Mouse (Mus musculus) limb, embryonic 15.5 days (tissue): ENCODE measurements around the gene Bud13. TPM values are rescaled to one million over a fixed set of nuclear protein-coding genes. Genes with fewer than 3 reads are reported as not detected.
A peak's percentile ranks its signal among the peaks of the same experiment; 100 is the strongest.
"Not testable (repeated sequence)": the region's sequence is repeated elsewhere in the genome, so short reads cannot be mapped to it uniquely, and the experiment has no call there.

ENCODE experiments used
- ATAC-seq: fragments of 200-750 bp; cut with Nextera tagmentation; 2 replicates; pipeline ENCODE4 v1.8.0; 2017; ENCODE audit warnings: low read depth, moderate TSS enrichment; ENCODE audit not compliant: insufficient number of reproducible peaks, low FRiP score, low TSS enrichment
- H3K27ac ChIP-seq: fragments of 300-500 bp; sonication (generic); 2 replicates; pipeline ENCODE4 v1.5.1; 2015; ENCODE audit warnings: moderate library complexity, mild to moderate bottlenecking, inconsistent platforms
- H3K27me3 ChIP-seq: fragments of 300-500 bp; sonication (generic); 2 replicates; pipeline ENCODE4 v1.6.1; 2015; ENCODE audit warnings: inconsistent platforms
- H3K36me3 ChIP-seq: fragments of 300-500 bp; sonication (generic); 2 replicates; pipeline ENCODE4 v1.6.1; 2015; ENCODE audit warnings: inconsistent platforms
- H3K4me1 ChIP-seq: fragments of 300-500 bp; sonication (generic); 2 replicates; pipeline ENCODE4 v1.6.1; 2015; ENCODE audit warnings: inconsistent platforms
- H3K4me2 ChIP-seq: fragments of 300-500 bp; sonication (generic); 2 replicates; pipeline ENCODE4 v1.6.1; 2015; ENCODE audit warnings: mild to moderate bottlenecking, inconsistent platforms
- H3K4me3 ChIP-seq: fragments of 300-500 bp; sonication (generic); 2 replicates; pipeline ENCODE4 v1.5.1; 2015; ENCODE audit warnings: mild to moderate bottlenecking, inconsistent platforms
- H3K9ac ChIP-seq: fragments of 300-500 bp; sonication (generic); 2 replicates; pipeline ENCODE4 v1.6.1; 2015; ENCODE audit warnings: inconsistent platforms
- H3K9me3 ChIP-seq: fragments of 300-500 bp; sonication (generic); 2 replicates; pipeline ENCODE4 v1.6.1; 2016; ENCODE audit warnings: inconsistent platforms
- WGBS: fragments of 180-500 bp; shearing (Covaris S2); methylation state at CpG from one replicate; pipeline ENCODE4 v1.1.7; 2015; 5-methylcytosine and 5-hydroxymethylcytosine counted together
- polyA plus RNA-seq: library from polyadenylated mRNA; unstranded; fragments of >200 nt; fragmentation: Nextera tagmentation; extraction: Ambion mirVana; gene quantifications from 2 replicates; pipeline ENCODE4 v1.2.1, GENCODE M21; 2015

Bud13 gene
- polyA plus RNA-seq, 1 experiment from 2014 or later: 19.9 TPM

DNA sequence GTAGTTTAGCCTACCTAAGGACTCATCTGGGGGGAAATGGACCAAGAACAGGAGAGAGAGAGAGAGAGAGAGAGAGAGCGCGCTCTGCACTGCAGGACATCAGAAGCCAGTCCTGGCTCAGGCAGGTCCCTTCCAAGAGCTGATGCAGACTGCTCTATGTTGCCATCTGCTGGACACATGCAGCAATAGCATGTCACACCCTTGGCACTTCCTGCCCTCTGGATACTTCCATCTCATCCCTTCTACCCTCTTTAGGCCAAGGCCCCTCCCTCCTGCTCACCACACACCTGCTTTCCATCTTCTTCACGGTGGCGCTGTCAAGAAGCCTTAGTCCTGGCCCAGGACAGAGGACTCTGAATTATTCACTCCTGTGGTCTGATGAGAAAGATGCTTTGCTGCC, 31.7 kb downstream of the Bud13 start:
- WGBS: 5% methylated on average over 4 of the region's 4 CpGs
- Histone ChIP-seq H3K9me3 (no peaks in the 10 kb centered on the region), H3K27me3 (no peaks in the 10 kb centered on the region), H3K4me3 (no peak overlapping the region), H3K4me1 (0 out of 2 replicates have a peak, but pooled peaks cover 3% of the 10 kb centered on the region), H3K36me3 (no peaks in the 10 kb centered on the region), H3K4me2 (no peak overlapping the region), H3K27ac (no peak overlapping the region), H3K9ac (no peak overlapping the region)
- no peak; the same call in 1 of the 2 replicates for ATAC-seq

DNA sequence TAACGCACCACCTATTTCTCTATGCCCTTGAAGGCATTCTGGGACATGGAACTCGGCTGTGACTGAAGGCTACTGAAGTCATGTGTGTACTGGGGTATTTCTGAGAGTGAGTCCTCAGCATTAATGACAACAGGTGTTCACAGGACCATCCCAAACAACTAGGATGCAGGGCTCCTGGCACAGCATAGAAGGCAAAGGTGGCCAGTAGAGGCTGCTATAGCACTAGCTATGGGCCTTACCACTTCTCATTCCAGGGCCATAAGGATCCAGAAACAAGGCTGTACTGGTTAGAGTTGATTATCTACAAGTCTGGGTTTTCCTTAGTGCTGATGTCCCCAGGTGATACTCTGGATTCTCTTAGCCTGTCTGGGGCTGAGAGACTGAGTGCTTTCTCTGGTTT, 32.1 kb downstream of the Bud13 start:
- Histone ChIP-seq H3K27me3 (no peaks in the 10 kb centered on the region), H3K4me2 (no peak overlapping the region), H3K4me1 (0 out of 2 replicates have a peak, but pooled peaks cover 3% of the 10 kb centered on the region), H3K9ac (no peak overlapping the region), H3K36me3 (no peaks in the 10 kb centered on the region), H3K4me3 (no peak overlapping the region), H3K9me3 (no peaks in the 10 kb centered on the region), H3K27ac (no peak overlapping the region)
- ATAC-seq: no peak
- 44% methylated on average over 2 of the region's 2 CpGs for WGBS

DNA sequence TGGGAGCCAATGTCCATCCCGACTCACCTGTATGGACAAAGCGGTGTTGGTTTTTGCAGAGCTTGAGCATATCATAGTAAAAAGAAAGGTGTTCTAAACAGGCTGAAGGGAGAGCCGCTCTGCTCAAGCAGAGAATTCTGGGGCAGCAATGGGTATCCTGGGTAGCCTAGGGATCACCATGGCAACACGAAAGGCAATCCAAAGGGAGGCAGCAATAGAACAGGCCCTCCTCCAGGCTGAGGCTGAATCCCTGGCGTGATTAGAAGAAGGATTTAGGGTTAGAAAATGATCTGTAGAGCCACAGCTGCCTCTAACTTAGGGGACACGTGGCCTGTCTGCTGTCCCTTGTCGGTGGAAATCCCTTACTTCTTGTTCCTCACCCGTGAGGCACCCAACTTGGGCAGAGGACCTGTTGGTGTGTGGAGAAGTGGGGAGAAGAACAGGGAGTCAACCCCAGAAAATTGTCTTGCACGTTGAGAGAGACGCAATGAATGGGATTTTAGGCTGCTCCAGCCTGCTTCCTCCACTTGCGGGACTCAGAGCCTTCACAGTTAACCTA, 33.1 kb downstream of the Bud13 start:
- no peaks in the 10 kb centered on the region for H3K36me3 ChIP-seq
- no peaks in the 10 kb centered on the region for H3K9me3 ChIP-seq
- 0 out of 2 replicates have a peak, but pooled peaks cover 3% of the 10 kb centered on the region for H3K4me1 ChIP-seq
- no peak overlapping the region for H3K9ac ChIP-seq
- no peak overlapping the region for H3K4me2 ChIP-seq
- no peaks in the 10 kb centered on the region for H3K27me3 ChIP-seq
- 52% methylated on average over 11 of the region's 11 CpGs for WGBS
- no peak for ATAC-seq
- H3K27ac ChIP-seq: no peak overlapping the region
- H3K4me3 ChIP-seq: no peak overlapping the region

DNA sequence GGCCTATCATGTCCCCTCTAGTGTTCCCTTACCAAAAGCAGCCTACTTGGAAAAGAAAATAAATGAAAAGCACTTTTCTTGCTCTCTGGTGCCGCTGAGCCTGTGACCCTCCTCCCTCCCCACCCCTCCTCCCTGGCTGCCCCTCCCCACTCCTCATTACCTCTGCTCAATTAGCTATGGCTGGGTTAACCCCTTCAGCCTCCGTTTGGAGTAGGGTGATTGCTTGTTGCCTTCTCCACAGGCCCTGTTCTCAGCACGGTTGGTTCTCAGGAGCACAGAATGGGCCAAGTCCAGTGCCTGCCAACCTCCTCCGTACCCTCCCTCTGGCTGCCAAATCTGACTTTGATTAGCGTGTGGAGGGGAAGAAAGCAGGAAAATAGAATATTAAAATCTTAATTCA, 33.6 kb downstream of the Bud13 start:
- Histone ChIP-seq H3K4me2 (no peak overlapping the region), H3K27me3 (no peaks in the 10 kb centered on the region), H3K27ac (no peak overlapping the region), H3K36me3 (no peaks in the 10 kb centered on the region), H3K9ac (no peak overlapping the region), H3K9me3 (no peaks in the 10 kb centered on the region), H3K4me1 (0 out of 2 replicates have a peak, but pooled peaks cover 3% of the 10 kb centered on the region), H3K4me3 (no peak overlapping the region)
- no peak for ATAC-seq
- WGBS: 20% methylated on average over 5 of the region's 5 CpGs

- no peak for ATAC-seq
- no peaks in the 10 kb centered on the region for H3K36me3 ChIP-seq
- no peak overlapping the region for H3K4me2 ChIP-seq
- 54% methylated on average over 8 of the region's 8 CpGs for WGBS
- no peaks in the 10 kb centered on the region for H3K27me3 ChIP-seq
- no peaks in the 10 kb centered on the region for H3K9me3 ChIP-seq
- H3K9ac ChIP-seq: no peak overlapping the region
- H3K27ac ChIP-seq: no peak overlapping the region
- H3K4me1 ChIP-seq: 0 out of 2 replicates have a peak, but pooled peaks cover 3% of the 10 kb centered on the region
- H3K4me3 ChIP-seq: no peak overlapping the region
Observed at GRCm38 (mm10) chr9:46316909-46317308, 34.1 kb downstream of the Bud13 start.

DNA sequence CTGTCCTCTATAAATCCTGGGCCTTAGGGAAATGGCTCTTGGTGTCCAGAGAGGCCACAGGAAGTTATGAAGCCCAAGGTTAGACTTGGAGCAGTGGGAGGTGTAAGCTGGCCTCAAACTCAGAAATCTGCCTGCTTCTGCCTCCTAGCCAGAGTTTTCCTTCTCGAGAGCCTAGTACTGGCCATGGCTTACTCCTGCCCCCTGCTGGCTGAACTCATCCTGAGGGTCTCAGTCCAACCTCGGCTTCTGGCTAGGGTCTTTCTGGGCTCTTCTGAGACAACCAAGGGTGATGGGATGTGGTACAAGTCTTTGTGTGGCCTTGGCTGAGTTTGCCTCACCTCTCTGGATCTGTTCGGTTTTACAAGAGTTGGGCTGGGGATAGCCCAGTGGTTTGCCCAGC, 35.1 kb downstream of the Bud13 start:
- Histone ChIP-seq H3K9ac (no peak overlapping the region), H3K4me3 (no peak overlapping the region), H3K27me3 (no peaks in the 10 kb centered on the region), H3K27ac (no peak overlapping the region), H3K4me1 (0 out of 2 replicates have a peak, but pooled peaks cover 3% of the 10 kb centered on the region), H3K4me2 (no peak overlapping the region), H3K9me3 (no peaks in the 10 kb centered on the region), H3K36me3 (no peaks in the 10 kb centered on the region)
- WGBS: 89% methylated on average over 3 of the region's 3 CpGs
- ATAC-seq: no peak

DNA sequence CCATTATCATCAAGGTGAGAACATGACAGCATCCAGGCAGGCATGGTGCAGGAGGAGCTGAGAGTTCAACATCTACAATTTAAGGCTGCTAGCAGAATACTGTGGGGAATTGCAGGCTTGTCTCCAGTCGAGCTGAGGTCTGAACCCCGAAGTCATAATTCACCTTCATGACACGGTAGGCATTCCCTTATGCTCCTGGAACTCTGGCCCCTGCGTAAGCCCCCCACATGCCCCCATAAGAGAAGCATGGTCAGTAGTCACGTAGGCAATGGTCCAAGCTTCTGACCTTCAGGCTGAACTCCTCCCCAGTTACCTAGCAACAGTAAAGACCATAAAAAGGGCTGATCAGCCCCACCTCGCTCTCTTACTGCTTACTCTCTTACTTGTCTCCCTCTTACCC, 37.1 kb downstream of the Bud13 start, which contains the start of gene 4931429L15Rik:
Gene 4931429L15Rik, minus strand, starts transcription at position 101 of the 400 bp plus-strand sequence.
- H3K9ac ChIP-seq, H3K9me3 ChIP-seq, ATAC-seq, H3K36me3 ChIP-seq, H3K4me1 ChIP-seq, H3K4me2 ChIP-seq, H3K4me3 ChIP-seq, H3K27me3 ChIP-seq, H3K27ac ChIP-seq: not testable (repeated sequence)
- WGBS: 84% methylated on average over 6 of the region's 6 CpGs

- Histone ChIP-seq H3K4me1 (0 out of 2 replicates have a peak, but pooled peaks cover 3% of the 10 kb centered on the region), H3K9ac (no peak overlapping the region), H3K36me3 (no peaks in the 10 kb centered on the region), H3K9me3 (no peaks in the 10 kb centered on the region), H3K27me3 (no peaks in the 10 kb centered on the region), H3K27ac (no peak overlapping the region), H3K4me3 (no peak overlapping the region), H3K4me2 (no peak overlapping the region)
- ATAC-seq: no peak
- 88% methylated on average over 2 of the region's 2 CpGs for WGBS
Observed at GRCm38 (mm10) chr9:46320461-46320860, 37.7 kb downstream of the Bud13 start.

DNA sequence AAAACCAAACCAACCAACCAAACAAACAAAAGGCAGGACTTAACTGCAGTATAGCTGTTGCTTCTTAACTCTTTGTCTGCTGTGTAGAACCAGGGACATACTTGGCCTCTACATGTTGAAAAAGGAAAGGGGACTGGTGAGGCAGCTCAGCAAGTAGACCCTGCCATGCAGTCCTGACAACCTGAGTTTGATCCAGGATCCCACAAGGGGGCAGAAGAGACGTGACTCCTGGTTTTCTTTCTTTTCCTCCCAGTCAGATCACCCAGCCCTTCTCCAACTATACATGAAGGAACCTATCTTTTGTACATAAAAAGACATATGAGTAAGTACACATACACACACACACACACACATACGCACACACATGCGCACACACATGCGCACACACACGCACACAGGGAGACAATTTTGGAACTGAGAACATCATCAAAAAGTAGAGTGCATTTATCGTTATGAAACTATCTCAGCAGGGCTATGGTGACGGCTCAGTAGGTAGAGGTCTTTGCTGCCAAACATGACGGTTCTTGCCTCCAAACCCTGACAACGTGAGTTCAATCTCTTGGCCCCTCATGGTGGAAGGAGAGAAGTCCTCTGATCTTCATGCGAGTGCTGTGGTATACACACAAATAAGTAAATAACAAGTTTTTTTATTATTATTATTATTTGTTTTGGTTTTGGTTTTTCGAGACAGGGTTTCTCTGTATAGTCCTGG, 44.0 kb downstream of the Bud13 start:
- 90% methylated on average over 11 of the region's 11 CpGs for WGBS
- H3K4me1 ChIP-seq: peaks cover 15% of the 10 kb centered on the region
- peaks cover 7% of the 10 kb centered on the region; the same call in 1 of the 2 replicates for H3K27me3 ChIP-seq
- H3K27ac ChIP-seq: no peak overlapping the region
- no peaks in the 10 kb centered on the region for H3K36me3 ChIP-seq
- ATAC-seq: no peak
- H3K9ac ChIP-seq: no peak overlapping the region
- H3K4me2 ChIP-seq: no peak overlapping the region
- H3K9me3 ChIP-seq: no peaks in the 10 kb centered on the region
- no peak overlapping the region for H3K4me3 ChIP-seq

DNA sequence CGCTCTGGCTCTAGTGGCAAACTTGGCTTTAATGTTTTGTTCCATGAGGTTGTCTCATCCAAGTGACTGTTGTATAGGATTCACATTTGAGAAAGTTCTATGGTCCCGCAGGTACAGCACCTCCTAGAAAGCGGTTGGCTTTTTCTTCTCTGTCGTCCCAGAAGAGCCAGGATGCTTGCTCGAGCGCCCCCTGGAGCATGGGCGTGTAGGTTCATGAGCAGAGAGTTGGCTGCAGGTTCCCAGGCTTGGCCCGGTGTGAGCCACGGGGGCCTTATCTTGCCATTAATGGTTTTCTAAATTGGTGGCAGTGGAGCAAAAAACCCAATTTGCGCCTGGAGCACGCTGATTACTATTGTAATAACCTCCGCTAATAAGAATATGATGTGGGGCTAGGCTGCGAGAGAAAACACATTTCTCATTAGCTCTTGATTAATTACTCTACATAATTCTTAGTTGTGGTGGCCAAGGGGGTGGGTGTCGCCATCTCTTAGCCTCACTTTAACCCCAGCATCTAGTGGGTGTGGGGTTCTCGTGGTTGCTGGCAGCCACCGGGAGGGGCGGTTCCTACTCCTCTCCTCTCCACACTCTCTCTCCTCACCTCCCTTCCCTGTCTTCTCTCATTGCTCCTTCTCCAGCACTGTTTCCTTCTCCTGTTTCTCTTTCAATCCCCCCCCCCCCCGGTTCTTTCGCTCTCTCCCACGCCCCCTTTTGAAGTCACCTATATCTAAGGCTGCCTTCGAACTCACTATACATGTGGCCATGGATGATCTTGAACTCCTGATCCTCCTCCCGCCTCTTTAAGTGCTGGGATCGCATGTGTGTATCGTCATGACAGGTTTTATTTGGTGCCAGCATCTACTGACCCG, 45.1 kb downstream of the Bud13 start:
- no peak overlapping the region for H3K9ac ChIP-seq
- WGBS: 62% methylated on average over 25 of the region's 25 CpGs
- ATAC-seq: no peak
- H3K36me3 ChIP-seq: no peaks in the 10 kb centered on the region
- peak overlapping the region; percentile 44 for H3K4me2 ChIP-seq
- H3K4me3 ChIP-seq: no peak overlapping the region
- no peak overlapping the region for H3K27ac ChIP-seq
- peaks cover 15% of the 10 kb centered on the region for H3K4me1 ChIP-seq
- H3K9me3 ChIP-seq: no peaks in the 10 kb centered on the region
- peaks cover 7% of the 10 kb centered on the region; the same call in 1 of the 2 replicates for H3K27me3 ChIP-seq

DNA sequence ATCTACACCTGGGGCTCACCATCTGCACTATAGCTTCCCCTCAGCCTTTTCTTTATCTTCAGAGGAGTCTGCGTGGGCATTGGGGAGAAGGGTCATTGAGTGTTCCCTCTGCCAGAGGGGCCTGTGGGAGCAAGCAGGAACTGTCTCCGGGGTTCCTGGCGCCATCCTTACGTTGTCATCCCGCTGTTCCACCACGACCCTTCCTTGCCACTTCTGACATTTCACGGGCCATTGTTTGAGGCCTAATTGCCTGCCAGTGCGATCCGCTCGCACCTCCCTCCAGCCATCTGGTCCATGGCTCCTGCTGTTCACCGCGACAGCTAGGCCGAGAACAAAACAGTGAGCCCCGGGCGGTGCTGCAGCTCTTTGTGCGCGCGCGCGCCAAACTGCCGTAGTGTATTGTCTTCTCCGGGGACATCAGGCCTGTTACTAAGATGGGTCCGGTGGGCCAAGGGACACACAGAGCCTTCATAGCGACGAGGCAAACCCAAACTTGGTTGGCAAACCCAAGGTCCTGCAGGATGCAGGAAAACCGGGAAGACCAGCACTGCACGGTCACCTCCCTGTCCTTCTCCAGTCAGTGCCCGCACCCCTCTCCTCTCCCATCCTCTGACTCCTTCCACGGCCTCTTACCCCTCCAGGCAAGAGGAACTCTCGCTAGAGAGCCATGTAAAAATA, 45.9 kb downstream of the Bud13 start:
- H3K9ac ChIP-seq: peak overlapping the region; percentile 14; the same call in 1 of the 2 replicates
- 6% methylated on average over 30 of the region's 30 CpGs for WGBS
- no peak for ATAC-seq
- H3K4me1 ChIP-seq: peaks cover 15% of the 10 kb centered on the region
- no peaks in the 10 kb centered on the region for H3K9me3 ChIP-seq
- H3K36me3 ChIP-seq: no peaks in the 10 kb centered on the region
- peak overlapping the region; percentile 44 for H3K4me2 ChIP-seq
- H3K4me3 ChIP-seq: peak overlapping the region; percentile 36
- peak overlapping the region; percentile 54 for H3K27ac ChIP-seq
- H3K27me3 ChIP-seq: peaks cover 7% of the 10 kb centered on the region; the same call in 1 of the 2 replicates
